Mouse (Mus musculus): ENCODE results near the gene Adgrg2.

DNA sequence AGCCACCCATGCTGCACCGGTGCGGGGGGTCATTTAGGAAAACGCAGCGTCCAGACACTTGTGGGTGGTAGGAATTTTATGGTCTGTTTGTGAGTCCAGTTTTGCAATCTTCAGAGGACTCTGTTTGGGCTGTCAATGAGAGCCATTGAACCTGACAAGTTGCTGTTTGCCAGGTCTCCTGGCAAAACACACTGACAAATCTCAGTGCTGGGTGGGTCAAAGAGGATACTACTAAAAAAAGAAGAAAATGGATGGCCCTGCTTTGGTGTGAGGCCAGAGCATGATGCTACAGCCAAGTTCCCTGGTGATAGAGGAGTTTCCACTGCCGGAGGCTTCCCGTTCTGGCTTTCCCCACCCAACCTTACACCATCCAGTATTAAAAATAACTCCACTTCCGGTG, 27.9 kb downstream of the Adgrg2 start:
- TF ChIP-seq CTCF (IDR thresholded peaks at IDR 0.05) (no peak), POLR2A (IDR thresholded peaks at IDR 0.05; ENCODE audit: insufficient read depth, low read depth, low read length) (no peak), EP300 (IDR thresholded peaks at IDR 0.05; ENCODE audit: insufficient read depth, low read depth, low read length) (no peak)
